Mouse (Mus musculus): ENCODE results near the gene Hist2h2bb.
"Not testable (repeated sequence)": the region's sequence is repeated elsewhere in the genome, so short reads cannot be mapped to it uniquely, and the experiment has no call there.

Gene Hist2h2bb

DNA sequence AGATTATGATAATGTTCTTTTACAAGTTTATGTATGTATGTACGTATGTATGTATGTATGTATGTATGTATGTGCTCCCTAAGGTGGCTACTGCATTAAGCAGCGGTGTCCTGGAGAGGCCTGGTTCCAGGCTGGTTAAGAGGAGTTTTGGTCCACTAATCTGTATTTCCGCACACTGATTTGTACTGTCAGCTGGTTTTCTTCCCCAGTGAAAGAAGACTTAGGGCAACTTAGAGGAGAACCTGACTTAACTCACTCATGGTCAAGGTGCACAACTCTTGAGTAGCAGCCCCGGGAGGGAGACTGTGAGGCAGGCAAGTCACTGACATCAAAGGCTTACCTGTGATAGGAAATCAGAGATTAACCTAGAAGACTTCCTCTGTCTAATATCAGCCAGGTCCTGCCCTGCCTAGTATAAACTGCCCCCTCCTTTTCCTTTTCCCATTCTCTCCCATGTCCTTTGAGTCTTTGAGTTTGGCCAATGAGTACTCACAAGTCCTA lies 32.7 kb upstream of the Hist2h2bb start:
- POLR2A ChIA-PET, result interaction anchor here (0.6 to 12.2 kb wide), 60 partner anchors 8 to 367 kb away, joined by 3 to 457 read pairs (median 6); partner anchors contain the start of genes Bola1 (in 4 of the 4), Hist2h2ab (in 4 of the 4), Hist2h2ac (in 4 of the 4) and Hist2h2be (in 4 of the 4)
- CTCF ChIA-PET, result interaction anchor here in 3 of 4 experiments (0.6 to 1.8 kb wide), 3 partner anchors 41 to 298 kb away, joined by 4 to 7 read pairs (median 4); no protein-coding TSS in a partner anchor

DNA sequence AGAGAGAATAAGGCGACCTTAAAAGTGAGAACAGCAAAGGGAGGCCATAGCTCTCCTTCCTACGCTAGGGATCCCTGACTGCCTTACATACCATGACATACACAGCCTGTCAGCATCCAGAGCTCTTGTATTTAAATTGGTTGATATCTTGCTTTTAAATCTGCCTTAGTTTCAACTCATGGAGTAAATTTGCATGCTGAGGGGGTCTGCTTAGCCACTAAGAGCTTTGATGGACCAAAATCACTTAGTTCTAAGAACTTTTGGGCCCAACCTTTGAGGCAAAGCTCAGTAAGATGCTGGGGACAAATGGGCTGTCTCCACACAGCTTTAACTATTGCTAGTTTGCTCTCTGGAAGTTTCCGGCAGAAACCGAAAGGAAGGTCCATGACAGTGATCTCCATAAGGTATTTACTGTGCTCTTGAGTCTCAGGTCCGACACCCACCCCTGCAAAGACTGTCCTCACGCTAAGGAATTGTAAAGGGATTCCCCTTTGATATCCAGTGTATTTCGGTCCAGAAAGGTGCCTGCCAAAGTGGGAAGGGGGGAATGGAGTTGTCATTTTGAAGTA lies 32.1 kb upstream of the Hist2h2bb start:
- POLR2A ChIA-PET, result interaction anchor here (0.6 to 12.2 kb wide), 74 partner anchors 9 to 583 kb away, joined by 3 to 457 read pairs (median 5); partner anchors contain the start of genes Bola1 (in 4 of the 4), Hist2h2ab (in 4 of the 4), Hist2h2ac (in 4 of the 4) and Hist2h2be (in 4 of the 4)
- CTCF ChIA-PET, result interaction anchor here in 2 of 4 experiments (1.2 to 1.8 kb wide), 3 partner anchors 40 to 171 kb away, joined by 3 to 7 read pairs (median 4); no protein-coding TSS in a partner anchor

DNA sequence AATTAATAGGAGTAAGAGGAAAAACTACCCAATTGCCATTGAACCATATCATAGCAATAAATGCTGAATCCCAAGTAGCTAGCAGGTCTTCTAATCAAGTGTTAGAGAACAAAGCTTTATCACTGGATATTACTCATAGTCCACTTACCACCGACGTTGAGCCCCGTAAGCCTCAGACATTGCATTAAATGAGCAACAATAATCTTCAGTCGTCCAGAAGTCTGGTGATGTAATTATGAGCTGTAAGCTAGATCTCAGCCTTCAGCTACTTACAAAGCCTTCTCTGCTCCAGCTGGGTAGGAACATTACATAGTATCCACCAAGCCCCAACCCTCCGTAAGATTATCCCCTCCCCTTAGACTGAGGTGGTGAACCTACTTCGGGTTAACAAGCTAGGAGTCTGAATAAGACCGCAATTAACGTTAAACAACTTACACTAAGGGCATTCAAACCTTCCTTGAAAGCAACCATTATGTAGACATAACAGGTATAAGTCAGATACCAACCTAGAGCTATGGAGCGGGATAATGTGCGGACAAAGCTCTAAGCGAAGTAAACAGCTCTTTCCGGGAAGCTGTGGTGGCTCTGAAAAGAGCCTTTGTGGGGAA lies 31.5 kb upstream of the Hist2h2bb start:
- CTCF ChIA-PET, result interaction anchor here in 3 of 4 experiments (0.5 to 1.8 kb wide), 4 partner anchors 9 to 172 kb away, joined by 3 to 7 read pairs (median 4); no protein-coding TSS in a partner anchor

DNA sequence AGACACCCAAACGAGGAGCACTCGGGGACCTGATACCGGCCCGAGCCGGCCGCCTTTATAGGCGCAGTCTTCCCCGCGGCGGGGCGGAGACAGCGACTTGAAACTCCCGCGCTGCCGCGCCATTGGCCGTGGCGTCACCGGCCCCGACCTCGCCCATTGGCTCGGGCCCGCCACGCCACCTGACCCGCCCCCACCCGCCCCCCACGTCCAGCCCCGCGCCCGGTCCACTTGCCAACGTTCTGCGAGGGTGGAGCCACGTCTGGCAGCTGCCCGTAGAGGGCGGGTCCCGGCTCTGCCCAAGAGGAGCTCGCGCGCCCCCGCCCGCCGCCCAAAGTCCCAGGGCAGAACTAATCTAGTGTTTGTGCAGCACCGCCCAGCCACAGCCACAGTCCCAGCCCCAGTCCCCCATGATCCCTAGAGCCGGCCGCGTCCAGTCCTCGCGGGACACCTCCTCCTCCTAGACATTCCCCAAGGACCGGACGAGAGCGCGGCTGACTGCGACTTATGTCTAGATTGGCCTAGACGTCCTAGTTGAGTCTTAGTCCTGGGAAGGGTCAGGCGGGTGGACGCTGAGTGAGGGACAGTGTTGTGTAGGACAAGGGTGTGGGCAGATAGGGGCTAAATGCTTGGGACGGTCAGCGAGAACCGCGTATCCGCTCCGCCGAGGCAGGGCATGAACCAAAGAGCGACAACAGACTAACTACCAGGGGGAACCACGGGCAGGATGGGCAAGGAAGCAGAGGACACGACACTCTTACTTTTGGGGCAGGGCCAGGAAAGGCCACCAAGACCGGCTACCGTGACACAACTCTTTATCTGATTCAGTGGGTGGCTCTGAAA lies 30.4 kb upstream of the Hist2h2bb start, which contains the start of gene Hist2h3c2:
Gene Hist2h3c2, minus strand, starts transcription at position 174 of the 840 bp plus-strand sequence.
- POLR2A ChIA-PET, result interaction anchor here (0.9 to 12.2 kb wide), 25 partner anchors 14 to 288 kb away, joined by 3 to 457 read pairs (median 16); partner anchors contain the start of genes Bola1 (in 4 of the 4), Hist2h2ab (in 4 of the 4), Hist2h2ac (in 4 of the 4) and Hist2h2be (in 4 of the 4)
- CTCF ChIA-PET, result interaction anchor here in 1 of 4 experiments (1.8 kb wide), 1 partner anchor 173 kb away, joined by 7 read pairs; no protein-coding TSS in a partner anchor

More for the DNA sequence above, 31.5 kb upstream of the Hist2h2bb start:
- POLR2A ChIA-PET, result interaction anchor here (0.6 to 12.2 kb wide), 80 partner anchors 9 to 584 kb away, joined by 3 to 457 read pairs (median 5); partner anchors contain the start of genes Bola1 (in 4 of the 4), Hist2h2ab (in 4 of the 4), Hist2h2ac (in 4 of the 4) and Hist2h2be (in 4 of the 4)

DNA sequence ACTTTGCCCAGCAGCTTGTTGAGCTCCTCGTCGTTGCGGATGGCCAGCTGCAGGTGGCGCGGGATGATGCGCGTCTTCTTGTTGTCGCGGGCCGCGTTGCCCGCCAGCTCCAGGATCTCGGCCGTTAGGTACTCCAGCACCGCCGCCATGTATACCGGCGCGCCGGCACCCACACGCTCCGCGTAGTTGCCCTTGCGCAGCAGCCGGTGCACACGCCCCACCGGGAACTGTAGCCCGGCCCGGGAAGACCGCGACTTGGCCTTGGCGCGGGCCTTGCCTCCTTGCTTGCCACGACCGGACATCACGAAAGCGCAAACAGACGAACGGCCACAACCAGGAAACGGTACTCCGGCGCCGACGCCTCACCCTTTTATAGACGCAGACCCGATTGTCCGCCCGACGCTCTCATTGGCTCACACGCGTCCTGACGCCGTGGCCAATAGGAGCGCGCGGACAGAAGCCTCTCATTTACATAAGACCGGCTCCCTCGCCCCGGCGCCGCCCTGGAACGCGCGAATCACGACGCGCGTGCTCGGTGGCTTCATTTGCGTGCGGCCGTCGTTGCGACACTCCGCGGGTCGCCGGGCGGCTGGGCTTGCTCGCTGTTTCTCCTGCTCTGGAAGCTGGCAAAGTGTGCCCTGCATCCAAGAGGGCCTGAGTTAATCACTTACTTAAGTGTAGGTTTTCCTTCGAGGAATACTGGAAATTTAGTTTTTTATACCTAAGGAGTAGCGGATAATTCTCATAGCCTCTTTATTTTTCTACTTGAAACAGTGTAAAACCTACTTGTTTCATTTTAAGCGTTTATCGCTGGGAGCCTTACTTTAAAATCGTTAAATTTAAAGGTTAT lies 29.4 kb upstream of the Hist2h2bb start, which contains the start of gene Hist2h2aa2:
Gene Hist2h2aa2, minus strand, starts transcription at position 328 of the 850 bp plus-strand sequence.
- POLR2A ChIA-PET, result interaction anchor here (0.6 to 6.2 kb wide), 20 partner anchors 11 to 289 kb away, joined by 3 to 149 read pairs (median 6); partner anchors contain the start of genes Hist2h2bb (in 4 of the 4), Hist2h4 (in 4 of the 4), Bola1 (in 2 of the 4) and Hist2h2ab (in 2 of the 4)
- CTCF ChIA-PET, result not testable (repeated sequence)

DNA sequence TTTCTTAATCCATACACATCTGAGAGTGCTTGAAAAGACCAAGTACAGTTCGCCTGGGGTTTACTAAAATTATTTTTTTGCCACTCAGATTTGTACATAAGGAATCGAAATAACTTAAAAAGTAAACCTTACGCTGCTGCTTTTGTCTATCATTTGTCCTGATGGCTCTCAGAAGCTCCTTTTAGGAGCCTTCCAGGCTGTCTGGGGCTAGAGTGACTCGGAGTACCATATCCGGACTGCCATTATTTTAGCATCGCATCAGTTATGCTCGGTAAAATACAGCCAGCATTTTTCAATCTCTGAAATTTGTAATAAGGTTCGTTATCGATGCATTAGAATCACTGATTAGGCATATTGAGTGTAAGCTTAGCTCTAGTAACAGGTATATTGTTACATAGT lies 28.8 kb upstream of the Hist2h2bb start:
- CTCF ChIA-PET, result no interaction called here

DNA sequence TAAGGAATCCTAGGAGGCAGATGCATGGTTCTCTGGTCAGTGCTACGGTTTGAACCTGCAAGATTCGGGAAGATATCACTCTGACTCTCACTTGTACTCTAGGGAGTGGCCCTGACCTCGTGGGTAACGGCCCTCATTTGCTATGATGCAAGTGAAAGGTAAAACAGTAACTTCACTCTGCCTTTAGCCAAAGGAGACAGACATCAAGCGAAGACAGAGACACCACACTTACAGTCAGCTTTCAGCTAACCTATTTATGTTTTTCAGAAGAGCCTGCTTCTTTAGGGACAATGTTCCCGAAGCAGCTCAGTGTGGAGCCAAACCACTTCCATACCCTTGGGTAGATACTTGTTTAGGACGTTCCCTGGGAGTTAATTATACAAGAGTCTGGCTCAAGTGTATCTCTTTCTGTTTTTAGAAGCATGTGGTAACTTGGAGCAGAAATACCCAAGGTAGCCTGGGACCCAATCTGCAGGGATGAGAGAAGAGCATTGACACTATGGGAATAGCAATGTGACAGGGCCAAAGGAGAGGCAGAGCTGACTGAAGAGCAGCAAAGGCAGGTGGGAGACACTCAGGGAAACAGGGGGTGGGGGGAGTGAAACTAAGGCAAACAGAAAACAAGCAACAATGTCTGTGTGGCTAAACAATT lies 25.5 kb upstream of the Hist2h2bb start:
- ChIA-PET POLR2A (interaction anchor here in 3 of 4 experiments (0.6 to 6.2 kb wide), 48 partner anchors 10 to 432 kb away, joined by 3 to 149 read pairs (median 4); partner anchors contain the start of genes Bola1 (in 3 of the 3), Hist2h2ab (in 3 of the 3), Hist2h2ac (in 3 of the 3) and Hist2h2bb (in 3 of the 3)), CTCF (no interaction called here)

More for the DNA sequence above, 28.8 kb upstream of the Hist2h2bb start:
- POLR2A ChIA-PET, result interaction anchor here (0.6 to 6.2 kb wide), 23 partner anchors 10 to 290 kb away, joined by 3 to 149 read pairs (median 7); partner anchors contain the start of genes Hist2h2bb (in 4 of the 4), Hist2h4 (in 4 of the 4), Bola1 (in 2 of the 4) and Hist2h2ab (in 2 of the 4)

DNA sequence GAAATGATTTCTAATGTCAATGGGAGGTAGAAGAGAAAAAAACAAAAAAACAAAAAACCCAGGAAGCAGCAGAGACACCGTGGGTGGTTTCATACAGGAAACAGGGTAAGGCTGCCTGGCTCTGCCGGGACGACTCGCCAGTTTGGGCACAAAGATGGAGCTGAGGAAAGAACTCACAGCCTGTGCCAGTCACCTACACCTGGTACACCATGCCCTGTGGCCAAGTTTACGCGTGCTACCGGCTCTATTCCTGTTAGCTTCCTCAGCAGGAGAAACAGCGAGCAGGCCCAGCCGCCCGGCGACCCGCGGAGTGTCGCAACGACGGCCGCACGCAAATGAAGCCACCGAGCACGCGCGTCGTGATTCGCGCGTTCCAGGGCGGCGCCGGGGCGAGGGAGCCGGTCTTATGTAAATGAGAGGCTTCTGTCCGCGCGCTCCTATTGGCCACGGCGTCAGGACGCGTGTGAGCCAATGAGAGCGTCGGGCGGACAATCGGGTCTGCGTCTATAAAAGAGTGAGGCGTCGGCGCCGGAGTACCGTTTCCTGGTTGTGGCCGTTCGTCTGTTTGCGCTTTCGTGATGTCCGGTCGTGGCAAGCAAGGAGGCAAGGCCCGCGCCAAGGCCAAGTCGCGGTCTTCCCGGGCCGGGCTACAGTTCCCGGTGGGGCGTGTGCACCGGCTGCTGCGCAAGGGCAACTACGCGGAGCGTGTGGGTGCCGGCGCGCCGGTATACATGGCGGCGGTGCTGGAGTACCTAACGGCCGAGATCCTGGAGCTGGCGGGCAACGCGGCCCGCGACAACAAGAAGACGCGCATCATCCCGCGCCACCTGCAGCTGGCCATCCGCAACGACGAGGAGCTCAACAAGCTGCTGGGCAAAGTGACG lies 24.3 kb upstream of the Hist2h2bb start, which contains the start of gene Hist2h2aa1:
Gene Hist2h2aa1, plus strand, starts transcription at position 495 of the 884 bp plus-strand sequence.
- CTCF ChIA-PET, result not testable (repeated sequence)
- POLR2A ChIA-PET, result interaction anchor here in 3 of 4 experiments (0.6 to 6.2 kb wide), 34 partner anchors 9 to 371 kb away, joined by 3 to 149 read pairs (median 3); partner anchors contain the start of genes Bola1 (in 3 of the 3), Hist2h2ab (in 3 of the 3), Hist2h2ac (in 3 of the 3) and Hist2h2bb (in 3 of the 3)

DNA sequence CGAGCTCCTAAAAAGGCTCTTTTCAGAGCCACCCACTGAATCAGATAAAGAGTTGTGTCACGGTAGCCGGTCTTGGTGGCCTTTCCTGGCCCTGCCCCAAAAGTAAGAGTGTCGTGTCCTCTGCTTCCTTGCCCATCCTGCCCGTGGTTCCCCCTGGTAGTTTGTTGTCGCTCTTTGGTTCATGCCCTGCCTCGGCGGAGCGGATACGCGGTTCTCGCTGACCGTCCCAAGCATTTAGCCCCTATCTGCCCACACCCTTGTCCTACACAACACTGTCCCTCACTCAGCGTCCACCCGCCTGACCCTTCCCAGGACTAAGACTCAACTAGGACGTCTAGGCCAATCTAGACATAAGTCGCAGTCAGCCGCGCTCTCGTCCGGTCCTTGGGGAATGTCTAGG lies 23.5 kb upstream of the Hist2h2bb start:
- POLR2A ChIA-PET, CTCF ChIA-PET: not testable (repeated sequence)

DNA sequence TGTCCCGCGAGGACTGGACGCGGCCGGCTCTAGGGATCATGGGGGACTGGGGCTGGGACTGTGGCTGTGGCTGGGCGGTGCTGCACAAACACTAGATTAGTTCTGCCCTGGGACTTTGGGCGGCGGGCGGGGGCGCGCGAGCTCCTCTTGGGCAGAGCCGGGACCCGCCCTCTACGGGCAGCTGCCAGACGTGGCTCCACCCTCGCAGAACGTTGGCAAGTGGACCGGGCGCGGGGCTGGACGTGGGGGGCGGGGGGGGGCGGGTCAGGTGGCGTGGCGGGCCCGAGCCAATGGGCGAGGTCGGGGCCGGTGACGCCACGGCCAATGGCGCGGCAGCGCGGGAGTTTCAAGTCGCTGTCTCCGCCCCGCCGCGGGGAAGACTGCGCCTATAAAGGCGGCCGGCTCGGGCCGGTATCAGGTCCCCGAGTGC lies 23.1 kb upstream of the Hist2h2bb start, which contains the start of gene Hist2h3c1:
Gene Hist2h3c1, plus strand, starts transcription at position 259 of the 430 bp plus-strand sequence.
- POLR2A ChIA-PET, result interaction anchor here in 3 of 4 experiments (0.6 to 1.4 kb wide), 9 partner anchors 9 to 31 kb away, joined by 3 to 42 read pairs (median 7); partner anchors contain the start of genes Hist2h2bb (in 2 of the 3), Bola1 (in 1 of the 3), Hist2h2ab (in 1 of the 3) and Hist2h2ac (in 1 of the 3)
- CTCF ChIA-PET, result interaction anchor here in 1 of 4 experiments (0.7 kb wide), 1 partner anchor 16 kb away, joined by 5 read pairs; no protein-coding TSS in a partner anchor

DNA sequence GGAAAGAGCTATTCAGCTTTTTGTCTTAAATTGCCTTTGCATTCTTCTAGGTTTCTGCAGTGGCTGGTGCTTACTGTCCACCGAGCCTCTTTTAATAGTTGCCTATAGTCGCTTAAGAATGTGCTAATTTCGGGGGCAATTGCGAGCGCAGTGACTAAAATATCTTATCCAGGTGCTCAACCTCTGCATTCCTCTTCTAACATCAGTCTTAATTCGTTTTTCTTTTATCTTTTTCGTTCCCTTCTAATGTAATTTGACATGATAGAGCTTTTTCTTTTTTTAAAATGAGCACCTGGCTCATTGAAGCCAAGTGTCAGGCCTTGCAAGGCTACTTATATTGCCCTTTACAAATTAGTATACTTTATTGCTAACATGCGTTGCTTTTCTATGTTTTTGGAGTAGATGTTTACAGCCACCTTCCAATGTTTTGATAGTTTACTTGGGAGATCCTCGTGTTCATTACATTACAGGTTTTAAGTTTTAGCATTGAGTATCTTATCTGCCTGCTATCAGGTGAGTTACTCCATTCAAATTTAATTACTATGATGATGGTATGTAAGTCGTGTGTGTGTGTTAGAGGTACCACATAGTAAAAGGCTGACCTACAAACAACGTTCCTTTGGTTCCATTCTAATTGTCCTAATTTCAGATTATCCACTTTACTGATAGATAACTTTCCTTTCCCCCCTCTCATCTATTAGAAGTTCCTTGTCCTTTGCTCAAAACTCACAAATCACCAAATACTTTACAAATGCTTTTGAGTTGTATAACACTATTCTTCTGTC lies 22.0 kb upstream of the Hist2h2bb start:
- ChIA-PET CTCF (interaction anchor here in 3 of 4 experiments (0.7 to 1.3 kb wide), 3 partner anchors 15 to 30 kb away, joined by 3 to 5 read pairs (median 3); partner anchors contain the start of gene Hist2h4 (in 1 of the 3)), POLR2A (interaction anchor here (0.6 to 1.4 kb wide), 26 partner anchors 8 to 166 kb away, joined by 3 to 42 read pairs (median 4); partner anchors contain the start of genes Hist2h2bb (in 4 of the 4), Hist2h2ac (in 3 of the 4), Hist2h3b (in 3 of the 4) and Bola1 (in 2 of the 4))

DNA sequence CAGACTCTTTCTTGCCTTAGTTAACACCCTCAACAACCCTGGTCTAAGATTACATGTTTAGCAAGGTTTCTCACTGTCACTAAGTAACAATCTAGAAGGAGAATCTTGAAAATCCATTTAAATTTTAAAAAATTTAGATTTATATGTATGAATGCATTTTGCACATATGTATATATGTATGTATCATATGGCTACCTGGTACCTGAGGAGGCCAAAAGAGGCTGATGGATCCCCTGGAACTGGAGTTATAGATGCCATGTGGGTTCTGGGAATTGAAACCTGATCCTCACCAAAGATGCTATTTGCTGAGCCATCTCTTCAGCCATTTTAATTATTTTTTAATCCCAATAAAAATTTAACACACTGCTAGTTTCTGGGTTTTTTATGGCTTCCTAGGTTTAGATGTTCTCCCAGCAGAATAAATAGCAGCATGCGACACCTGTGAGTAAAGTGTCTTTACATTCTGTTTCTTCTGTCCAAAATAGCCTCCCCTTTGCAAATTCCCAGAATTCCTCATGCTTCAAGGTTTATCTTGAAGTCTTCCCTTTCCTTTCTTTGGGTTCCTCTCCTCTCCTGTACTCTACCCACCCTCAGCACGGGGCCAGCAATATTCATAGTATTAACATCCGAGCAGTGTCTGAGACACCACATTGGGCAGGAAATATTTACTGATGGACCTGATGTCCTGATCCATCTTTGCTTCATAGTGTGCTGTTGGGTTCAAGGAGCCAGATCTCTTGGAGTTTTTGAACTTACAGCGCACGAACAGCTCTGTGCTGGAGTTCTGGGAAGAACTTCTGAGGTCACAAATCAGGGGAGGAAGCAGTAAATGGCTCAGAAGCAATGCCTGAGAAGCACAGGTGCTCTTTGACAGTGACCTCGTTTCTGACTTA lies 21.2 kb upstream of the Hist2h2bb start:
- POLR2A ChIA-PET, result interaction anchor here (0.7 to 12.7 kb wide), 19 partner anchors 10 to 123 kb away, joined by 3 to 151 read pairs (median 4); partner anchors contain the start of genes Hist2h4 (in 3 of the 4), Hist2h2bb (in 2 of the 4), Hist2h3b (in 2 of the 4) and Bola1 (in 1 of the 4)
- CTCF ChIA-PET, result interaction anchor here in 1 of 4 experiments (0.6 kb wide), 1 partner anchor 14 kb away, joined by 4 read pairs; no protein-coding TSS in a partner anchor

All from embryonic stem cell, embryonic (primary cell).